Comparison of ENCODE assay signal across 26 mouse cellular contexts in genomic region chr15:6559188-6559587, GRCm38 (mm10). TPM values are rescaled to one million over a fixed set of nuclear protein-coding genes. Genes with fewer than 3 reads are reported as not detected.
DNase-seq lines count a peak whose midpoint lies in the region; ATAC-seq and TF ChIP-seq lines count a peak whose summit lies in the region.
"Had no signal": no experiment of that assay in that cellular context is flagged by ENCODE, and none has a peak within 500 bp of the region (broad histone marks: within the 10 kb centered on the region; RNA-seq: fewer than 3 reads in every experiment).

No protein-coding gene starts in this region.

- no peaks in the 10 kb centered on the region for H3K9me3 ChIP-seq in forebrain, postnatal 0 days (ENCODE audit: low read length)
- H3K9me3 ChIP-seq in forebrain, embryonic 13.5 days (replicated peaks), result no peaks in the 10 kb centered on the region
- H3K9me3 ChIP-seq in lung, embryonic 15.5 days, result no peaks in the 10 kb centered on the region
- H3K9me3 ChIP-seq in embryonic facial prominence, embryonic 10.5 days, result no peaks in the 10 kb centered on the region
- H3K9me3 ChIP-seq: embryonic facial prominence, embryonic 12.5 days; forebrain, embryonic 12.5 days; heart, embryonic 15.5 days; hindbrain, embryonic 13.5 days; liver, embryonic 15.5 days; midbrain, embryonic 10.5 days had no signal

- TF ChIP-seq POLR2A in myocyte (IDR thresholded peaks at IDR 0.05; ENCODE audit: insufficient read length, low read depth), result no peak

- H3K4me1 ChIP-seq in forebrain, postnatal 0 days (ENCODE audit: insufficient read depth), result no peaks in the 10 kb centered on the region
- H3K4me1 ChIP-seq in forebrain, embryonic 13.5 days, result no peaks in the 10 kb centered on the region
- peaks cover 9% of the 10 kb centered on the region for H3K4me1 ChIP-seq in lung, embryonic 15.5 days
- H3K4me1 ChIP-seq in embryonic facial prominence, embryonic 10.5 days, result no peaks in the 10 kb centered on the region; the same call in 1 of the 2 replicates
- H3K4me1 ChIP-seq: embryonic facial prominence, embryonic 12.5 days; forebrain, embryonic 12.5 days; heart, embryonic 15.5 days; hindbrain, embryonic 13.5 days; midbrain, embryonic 10.5 days had no signal

- no peaks in the 10 kb centered on the region for H3K27me3 ChIP-seq in forebrain, postnatal 0 days (ENCODE audit: insufficient read depth, low read length)
- no peaks in the 10 kb centered on the region for H3K27me3 ChIP-seq in forebrain, embryonic 13.5 days
- no peaks in the 10 kb centered on the region for H3K27me3 ChIP-seq in lung, embryonic 15.5 days
- no peaks in the 10 kb centered on the region for H3K27me3 ChIP-seq in embryonic facial prominence, embryonic 10.5 days (replicated peaks; ENCODE audit: low read depth, poor library complexity, severe bottlenecking)
- no peaks in the 10 kb centered on the region for H3K27me3 ChIP-seq in myocyte (ENCODE audit: control insufficient read depth, insufficient read depth, insufficient read length)
- H3K27me3 ChIP-seq: embryonic facial prominence, embryonic 12.5 days; forebrain, embryonic 12.5 days; heart, embryonic 15.5 days; hindbrain, embryonic 13.5 days; liver, embryonic 15.5 days had no signal

- H3K27ac ChIP-seq in forebrain, postnatal 0 days (ENCODE audit: low read depth, low read length), result no peak overlapping the region
- H3K27ac ChIP-seq in forebrain, embryonic 13.5 days, result no peak overlapping the region
- H3K27ac ChIP-seq in lung, embryonic 15.5 days, result no peak overlapping the region
- H3K27ac ChIP-seq in embryonic facial prominence, embryonic 10.5 days (replicated peaks), result no peak overlapping the region
- H3K27ac ChIP-seq: embryonic facial prominence, embryonic 12.5 days; forebrain, embryonic 12.5 days; heart, embryonic 15.5 days; hindbrain, embryonic 13.5 days; liver, embryonic 15.5 days; macrophage; midbrain, embryonic 10.5 days had no signal

- peak; percentile 61; the same call in 1 of the 2 replicates for ATAC-seq in forebrain, postnatal 0 days
- no peak for ATAC-seq in forebrain, embryonic 13.5 days
- ATAC-seq in lung, embryonic 15.5 days (ENCODE audit: borderline replicate concordance, extremely low read depth, low FRiP score, low TSS enrichment), result peak; percentile 56; the same call in 1 of the 2 replicates
- ATAC-seq: midbrain, embryonic 16.5 days had no signal

- no peak overlapping the region for H3K4me2 ChIP-seq in forebrain, postnatal 0 days (ENCODE audit: low read depth)
- no peak overlapping the region for H3K4me2 ChIP-seq in forebrain, embryonic 13.5 days
- H3K4me2 ChIP-seq in lung, embryonic 15.5 days, result no peak overlapping the region
- peak overlapping the region; percentile 26 for H3K4me2 ChIP-seq in myocyte (ENCODE audit: low read depth)
- H3K4me2 ChIP-seq: embryonic facial prominence, embryonic 12.5 days; forebrain, embryonic 12.5 days; heart, embryonic 15.5 days; hindbrain, embryonic 13.5 days; liver, embryonic 15.5 days had no signal

- H3K4me3 ChIP-seq in forebrain, postnatal 0 days (ENCODE audit: low read depth, low read length), result no peak overlapping the region
- no peak overlapping the region for H3K4me3 ChIP-seq in forebrain, embryonic 13.5 days
- no peak overlapping the region for H3K4me3 ChIP-seq in lung, embryonic 15.5 days
- H3K4me3 ChIP-seq in embryonic facial prominence, embryonic 10.5 days, result no peak overlapping the region
- H3K4me3 ChIP-seq in myocyte, result no peak overlapping the region
- H3K4me3 ChIP-seq: embryonic facial prominence, embryonic 12.5 days; erythroblast, embryonic 14.5 days; forebrain, embryonic 12.5 days; heart, embryonic 15.5 days; hindbrain, embryonic 13.5 days; liver, embryonic 15.5 days; midbrain, embryonic 10.5 days had no signal

- no peaks in the 10 kb centered on the region for H3K79me2 ChIP-seq in myocyte (ENCODE audit: control insufficient read depth, insufficient read depth)

- no peaks in the 10 kb centered on the region for H3K36me3 ChIP-seq in forebrain, postnatal 0 days (ENCODE audit: insufficient read depth)
- no peaks in the 10 kb centered on the region for H3K36me3 ChIP-seq in forebrain, embryonic 13.5 days (ENCODE audit: poor library complexity, severe bottlenecking)
- no peaks in the 10 kb centered on the region for H3K36me3 ChIP-seq in lung, embryonic 15.5 days
- H3K36me3 ChIP-seq in embryonic facial prominence, embryonic 10.5 days (replicated peaks), result no peaks in the 10 kb centered on the region
- no peaks in the 10 kb centered on the region for H3K36me3 ChIP-seq in myocyte (ENCODE audit: control insufficient read depth, insufficient read depth)
- H3K36me3 ChIP-seq: embryonic facial prominence, embryonic 12.5 days; forebrain, embryonic 12.5 days; heart, embryonic 15.5 days; hindbrain, embryonic 13.5 days; liver, embryonic 15.5 days; midbrain, embryonic 10.5 days had no signal

- no peak for TF ChIP-seq CTCF in forebrain, postnatal 0 days (IDR thresholded peaks at IDR 0.05; ENCODE audit: low read depth)

- no peak overlapping the region for H3K9ac ChIP-seq in forebrain, postnatal 0 days
- no peak overlapping the region for H3K9ac ChIP-seq in forebrain, embryonic 13.5 days
- H3K9ac ChIP-seq in lung, embryonic 15.5 days, result no peak overlapping the region
- H3K9ac ChIP-seq: embryonic facial prominence, embryonic 12.5 days; forebrain, embryonic 12.5 days; heart, embryonic 15.5 days; hindbrain, embryonic 13.5 days; liver, embryonic 15.5 days had no signal

- H3ac ChIP-seq in myocyte (ENCODE audit: control insufficient read depth, insufficient read length), result no peak overlapping the region

- WGBS in forebrain, postnatal 0 days, result 76% methylated on average over 9 of the region's 9 CpGs
- WGBS in forebrain, embryonic 13.5 days, result 86% methylated on average over 9 of the region's 9 CpGs
- 27% methylated on average over 9 of the region's 9 CpGs for WGBS in lung, embryonic 15.5 days
- 76% methylated on average over 9 of the region's 9 CpGs for WGBS in embryonic facial prominence, embryonic 10.5 days

- no peak for DNase-seq in forebrain, postnatal 0 days
- no peak for DNase-seq in lung, postnatal 10 days
- peak; percentile 11 for DNase-seq in embryonic facial prominence, embryonic 10.5 days (ENCODE audit: low spot score)
- no peak for DNase-seq in spleen, postnatal 36 days (ENCODE audit: low spot score in 2 of 2)
- DNase-seq: adrenal gland, postnatal 14 days; cerebellum, adult 9-10 months; heart, postnatal 36 days; kidney, adult 11 months; kidney, postnatal 36 days; layer of hippocampus, postnatal 36 days; liver; right cerebral cortex, adult 18-20 months; thymus, adult 18-20 months; thymus, postnatal 36 days had no signal

TF ChIP-seq in myocyte, 11 proteins besides CTCF, POLR2A, EP300 and RAD21:
- peak; percentile 80 to 95 (median 95) for TF ChIP-seq MYOD1 (IDR thresholded peaks at IDR 0.05; ENCODE audit: control insufficient read depth in 1 of 3, insufficient read length in 2 of 3, low read depth in 2 of 3)
- TF ChIP-seq SRF (IDR thresholded peaks at IDR 0.05; ENCODE audit: control insufficient read depth, insufficient read length, low read depth), result no peak
- TF ChIP-seq MAX (IDR thresholded peaks at IDR 0.05; ENCODE audit: low read depth), result no peak
- TF ChIP-seq TCF3 (IDR thresholded peaks at IDR 0.05; ENCODE audit: insufficient read length, low read depth), result peak; percentile 81
- TF ChIP-seq E2F4 (IDR thresholded peaks at IDR 0.05; ENCODE audit: insufficient read depth), result no peak
- peak; percentile 92 for TF ChIP-seq TCF12 (IDR thresholded peaks at IDR 0.05; ENCODE audit: insufficient read depth, poor library complexity, severe bottlenecking)
- TF ChIP-seq CEBPB (IDR thresholded peaks at IDR 0.05; ENCODE audit: insufficient read depth, poor library complexity, severe bottlenecking), result no peak
- no peak for TF ChIP-seq POLR2AphosphoS2 (IDR thresholded peaks at IDR 0.05; ENCODE audit: insufficient read length, low read depth)
- peak in 2 of 3 experiments; percentile 61 to 67 for TF ChIP-seq MYOG (IDR thresholded peaks at IDR 0.05; ENCODE audit: control insufficient read depth in 1 of 3, insufficient read depth in 1 of 3, insufficient read length in 2 of 3, low read depth in 2 of 3)

RNA-seq across cellular contexts. Expression of gene Fyb, which starts 36.5 kb away (rescaled TPM):
- total RNA-seq in forebrain, postnatal 0 days (2014; rRNA removed), result 0.54 and 0.95 TPM in 2 replicates
- polyA plus RNA-seq in forebrain, postnatal 0 days (2015; fragmentation: Nextera tagmentation; extraction: Ambion mirVana), result 1.9 and 2.2 TPM in 2 replicates
- polyA plus RNA-seq in forebrain, embryonic 13.5 days (2015; fragmentation: Nextera tagmentation; extraction: Ambion mirVana), result 1.6 and 2.4 TPM in 2 replicates
- 6.9 and 7.8 TPM in 2 replicates for polyA plus RNA-seq in lung, embryonic 15.5 days (2015; fragmentation: Nextera tagmentation; extraction: Ambion mirVana)
- 2.3 and 3.3 TPM in 2 replicates for polyA plus RNA-seq in embryonic facial prominence, embryonic 10.5 days (2016; fragmentation: Nextera tagmentation; extraction: Ambion mirVana)
- polyA plus RNA-seq in myocyte (2012; fragmentation: generic; extraction: Trizol), result 129 TPM

Comparison
In these comparisons a context has a peak if more than half of its experiments do, and no peak if none do; other contexts are left out.
1. RNA of gene Fyb, which starts 36.5 kb away (polyA plus RNA-seq): 129 TPM in myocyte (single experiment); 6.9 to 7.8 TPM in lung, embryonic 15.5 days, 2.3 to 3.3 TPM in embryonic facial prominence, embryonic 10.5 days, 1.9 to 2.2 TPM in forebrain, postnatal 0 days and 1.6 to 2.4 TPM in forebrain, embryonic 13.5 days; every median in the first group is over 10 times any median in the second.